Mouse (Mus musculus) heart, embryonic 11.5 days (tissue): ENCODE measurements around the gene Ccdc189. TPM values are rescaled to one million over a fixed set of nuclear protein-coding genes. Genes with fewer than 3 reads are reported as not detected.

Experiments
- ATAC-seq: fragments of 200-750 bp; cut with Nextera tagmentation; replicated peaks from 2 replicates; pipeline ENCODE4 v1.8.0; 2017; ENCODE audit warnings: moderate library complexity; ENCODE audit not compliant: insufficient number of reproducible peaks, low FRiP score, low TSS enrichment
- H3K27ac ChIP-seq: fragments of 300-500 bp; sonication (generic); 2 replicates; pipeline ENCODE4 v1.5.1; 2014; ENCODE audit warnings: mild to moderate bottlenecking, low read depth, low read length
- H3K27me3 ChIP-seq: fragments of 300-500 bp; sonication (generic); 2 replicates; pipeline ENCODE4 v1.6.1; 2014; ENCODE audit warnings: mild to moderate bottlenecking, low read length, mixed read lengths; ENCODE audit not compliant: control insufficient read depth, insufficient read depth
- H3K36me3 ChIP-seq: fragments of 300-500 bp; sonication (generic); 2 replicates; pipeline ENCODE4 v1.6.1; 2014; ENCODE audit warnings: mild to moderate bottlenecking, low read length, moderate library complexity, mixed read lengths; ENCODE audit not compliant: control insufficient read depth, insufficient read depth
- H3K4me1 ChIP-seq: fragments of 300-500 bp; sonication (generic); 2 replicates; pipeline ENCODE4 v1.6.1; 2014; ENCODE audit warnings: low read length; ENCODE audit not compliant: control insufficient read depth, insufficient read depth
- H3K4me2 ChIP-seq: fragments of 300-500 bp; sonication (generic); 2 replicates; pipeline ENCODE4 v1.6.1; 2014; ENCODE audit warnings: mild to moderate bottlenecking, moderate library complexity
- H3K4me3 ChIP-seq: fragments of 300-500 bp; sonication (generic); 2 replicates; pipeline ENCODE4 v1.5.1; 2014; ENCODE audit warnings: low read depth, low read length
- H3K9ac ChIP-seq: fragments of 300-500 bp; sonication (generic); 2 replicates; pipeline ENCODE4 v1.6.1; 2014; ENCODE audit warnings: mild to moderate bottlenecking, low read depth, low read length, moderate library complexity
- H3K9me3 ChIP-seq: fragments of 300-500 bp; sonication (generic); replicated peaks from 2 replicates; pipeline ENCODE4 v1.6.1; 2016; ENCODE audit warnings: low read length; ENCODE audit not compliant: control insufficient read depth
- WGBS: fragments of 180-500 bp; shearing (Covaris S2); extraction: QIAGEN DNeasy Blood & Tissue Kit; methylation state at CpG from one replicate; pipeline ENCODE4 v1.1.7; 2014; ENCODE audit not compliant: insufficient replicate concordance; 5-methylcytosine and 5-hydroxymethylcytosine counted together
- polyA plus RNA-seq: library from polyadenylated mRNA; unstranded; fragments of >200 nt; fragmentation: Nextera tagmentation; extraction: Ambion mirVana; gene quantifications from 2 replicates; pipeline ENCODE4 v1.2.1, GENCODE M21; 2014

Ccdc189 gene
- polyA plus RNA-seq, 1 experiment from 2014 or later: 8.7 TPM

GRCm38 (mm10) chr7:127564381-127565150 is 23.8 kb downstream of the Ccdc189 start:
- Histone ChIP-seq H3K36me3 (peaks cover 15% of the 10 kb centered on the region), H3K9me3 (no peaks in the 10 kb centered on the region), H3K4me3 (no peak overlapping the region), H3K27ac (no peak overlapping the region), H3K27me3 (no peaks in the 10 kb centered on the region), H3K9ac (no peak overlapping the region), H3K4me1 (no peaks in the 10 kb centered on the region), H3K4me2 (no peak overlapping the region)
- ATAC-seq: no peak; the same call in 1 of the 2 replicates
- WGBS: 65% methylated on average over 6 of the region's 6 CpGs

- H3K27ac ChIP-seq: no peak within 1 kb of the TSS
- WGBS: 92% methylated on average over 5 of the region's 5 CpGs
- ATAC-seq: no peak
- H3K4me3 ChIP-seq: no peak within 1 kb of the TSS
- no peak within 1 kb of the TSS for H3K4me2 ChIP-seq
- H3K9me3 ChIP-seq: no peaks in the 10 kb centered on the region
- no peak within 1 kb of the TSS for H3K9ac ChIP-seq
- H3K4me1 ChIP-seq: no peaks in the 10 kb centered on the region
- no peaks in the 10 kb centered on the region for H3K27me3 ChIP-seq
- peaks cover 37% of the 10 kb centered on the region for H3K36me3 ChIP-seq
Observed at GRCm38 (mm10) chr7:127561340-127561858, 27.0 kb downstream of the Ccdc189 start, which contains the start of gene Tmem265. TSS of gene Tmem265 (plus strand) at chr7:127561390.

- H3K27ac ChIP-seq: no peak overlapping the region
- H3K9ac ChIP-seq: no peak overlapping the region
- 98% methylated on average over 11 of the region's 11 CpGs for whole genome bisulfite sequencing
- peaks cover 42% of the 10 kb centered on the region for H3K36me3 ChIP-seq
- no peaks in the 10 kb centered on the region for H3K4me1 ChIP-seq
- H3K9me3 ChIP-seq: no peaks in the 10 kb centered on the region
- H3K27me3 ChIP-seq: no peaks in the 10 kb centered on the region
- no peak for ATAC-seq
- no peak overlapping the region for H3K4me3 ChIP-seq
- no peak overlapping the region for H3K4me2 ChIP-seq
Observed at GRCm38 (mm10) chr7:127560580-127560979, 27.8 kb downstream of the Ccdc189 start.

GRCm38 (mm10) chr7:127551558-127551957 is 36.8 kb downstream of the Ccdc189 start:
- H3K9me3 ChIP-seq: no peaks in the 10 kb centered on the region
- H3K36me3 ChIP-seq: peaks cover 48% of the 10 kb centered on the region
- no peak overlapping the region for H3K4me2 ChIP-seq
- no peaks in the 10 kb centered on the region for H3K4me1 ChIP-seq
- no peaks in the 10 kb centered on the region for H3K27me3 ChIP-seq
- H3K27ac ChIP-seq: no peak overlapping the region
- 98% methylated on average over 8 of the region's 8 CpGs for WGBS
- H3K9ac ChIP-seq: no peak overlapping the region
- ATAC-seq: no peak
- H3K4me3 ChIP-seq: no peak overlapping the region

- Histone ChIP-seq H3K4me2 (no peak overlapping the region), H3K4me3 (no peak overlapping the region), H3K27ac (no peak overlapping the region), H3K9ac (no peak overlapping the region), H3K36me3 (peaks cover 46% of the 10 kb centered on the region), H3K9me3 (no peaks in the 10 kb centered on the region), H3K27me3 (no peaks in the 10 kb centered on the region), H3K4me1 (no peaks in the 10 kb centered on the region)
- 92% methylated on average over 15 of the region's 15 CpGs for WGBS
- no peak for ATAC-seq
Observed at GRCm38 (mm10) chr7:127549116-127549835, 39.1 kb downstream of the Ccdc189 start.

GRCm38 (mm10) chr7:127541671-127542070 is 46.7 kb downstream of the Ccdc189 start:
- no peaks in the 10 kb centered on the region for H3K9me3 ChIP-seq
- ATAC-seq: no peak
- H3K27ac ChIP-seq: no peak overlapping the region
- no peak overlapping the region for H3K9ac ChIP-seq
- 99% methylated on average over 3 of the region's 3 CpGs for WGBS
- H3K4me3 ChIP-seq: no peak overlapping the region
- H3K36me3 ChIP-seq: peaks cover 64% of the 10 kb centered on the region
- no peaks in the 10 kb centered on the region for H3K4me1 ChIP-seq
- no peak overlapping the region for H3K4me2 ChIP-seq
- no peaks in the 10 kb centered on the region for H3K27me3 ChIP-seq

Other genes with a start within 250 kb of the Ccdc189 start
- gene Zfp768, start 243.0 kb downstream of the Ccdc189 start, polyA plus RNA-seq: 4.7 and 6.0 TPM in 2 replicates
- 4.4 and 4.9 TPM in 2 replicates for gene Zfp747, start 212.5 kb downstream of the Ccdc189 start, polyA plus RNA-seq
- gene 9130019O22Rik, start 201.4 kb downstream of the Ccdc189 start, polyA plus RNA-seq: 3.7 and 5.5 TPM in 2 replicates
- 4.9 and 5.6 TPM in 2 replicates for gene E430018J23Rik, start 195.0 kb downstream of the Ccdc189 start, polyA plus RNA-seq
- 4.6 and 4.8 TPM in 2 replicates for gene Zfp764, start 181.8 kb downstream of the Ccdc189 start, polyA plus RNA-seq
- gene Zfp688, start 166.5 kb downstream of the Ccdc189 start, polyA plus RNA-seq: 14.7 and 23.5 TPM in 2 replicates
- gene Zfp689, start 139.4 kb downstream of the Ccdc189 start, polyA plus RNA-seq: 5.3 and 5.8 TPM in 2 replicates
- gene Prr14, start 129.0 kb downstream of the Ccdc189 start, polyA plus RNA-seq: 39.7 and 41.1 TPM in 2 replicates
- gene Fbrs, start 109.4 kb downstream of the Ccdc189 start, polyA plus RNA-seq: 9.9 and 11.1 TPM in 2 replicates
- gene Srcap, start 76.6 kb downstream of the Ccdc189 start, polyA plus RNA-seq: 36.8 and 46.6 TPM in 2 replicates
- 9.8 and 12.6 TPM in 2 replicates for gene Gm42715, start 69.0 kb downstream of the Ccdc189 start, polyA plus RNA-seq
- 3.0 and 5.6 TPM in 2 replicates for gene Tmem265, start 27.2 kb downstream of the Ccdc189 start, polyA plus RNA-seq
- gene Phkg2, start 15.3 kb downstream of the Ccdc189 start, polyA plus RNA-seq: 41.5 and 44.9 TPM in 2 replicates
- 23.4 and 27.6 TPM in 2 replicates for gene Rnf40, start 172 bp upstream of the Ccdc189 start, polyA plus RNA-seq
- gene Zfp629, start 27.2 kb upstream of the Ccdc189 start, polyA plus RNA-seq: 11.2 and 12.0 TPM in 2 replicates
- gene Bcl7c, start 120.3 kb upstream of the Ccdc189 start, polyA plus RNA-seq: 32.5 and 34.4 TPM in 2 replicates
- 4.7 and 4.9 TPM in 2 replicates for gene Ctf1, start 124.1 kb upstream of the Ccdc189 start, polyA plus RNA-seq
- gene Ctf2, start 143.6 kb upstream of the Ccdc189 start, polyA plus RNA-seq: 0.32 TPM in 1 of 2 replicates, not detected in the other
- gene Fbxl19, start 155.9 kb upstream of the Ccdc189 start, polyA plus RNA-seq: 2.5 and 3.3 TPM in 2 replicates
- 13.3 and 14.5 TPM in 2 replicates for gene Orai3, start 181.2 kb upstream of the Ccdc189 start, polyA plus RNA-seq
- 16.9 and 20.8 TPM in 2 replicates for gene Setd1a, start 188.1 kb upstream of the Ccdc189 start, polyA plus RNA-seq
- gene Gm49388, start 197.0 kb upstream of the Ccdc189 start, polyA plus RNA-seq: 0.46 TPM in 1 of 2 replicates, not detected in the other
- gene Hsd3b7, start 212.0 kb upstream of the Ccdc189 start, polyA plus RNA-seq: 18.1 and 23.5 TPM in 2 replicates
- 20.5 and 22.8 TPM in 2 replicates for gene Stx4a, start 235.7 kb upstream of the Ccdc189 start, polyA plus RNA-seq
- gene Stx1b, start 236.0 kb upstream of the Ccdc189 start, polyA plus RNA-seq: 1.4 and 1.8 TPM in 2 replicates